Mouse (Mus musculus): ENCODE measurements around the gene Notch4. TPM values are rescaled to one million over a fixed set of nuclear protein-coding genes. Genes with fewer than 3 reads are reported as not detected.

Notch4 gene
- total RNA-seq, 1 experiment, result 14.0 TPM

GRCm38 (mm10) chr17:34593752-34594525 is 29.9 kb downstream of the Notch4 start:
- Histone ChIP-seq H3K36me3 (ENCODE audit: control insufficient read depth, insufficient read depth, low read length, poor library complexity, severe bottlenecking) (peaks cover 19% of the 10 kb centered on the region; the same call in 1 of the 2 replicates), H3K4me3 (ENCODE audit: insufficient read depth in 1 of 2, low read depth in 1 of 2, low read length in 2 of 2, poor library complexity in 1 of 2, severe bottlenecking in 1 of 2) (peak overlapping the region; percentile 39 to 86; a peak in 1 of 4 replicates), H3K9ac (ENCODE audit: insufficient read depth, low read depth, low read length, poor library complexity, severe bottlenecking) (peak overlapping the region; percentile 55; the same call in 1 of the 2 replicates), H3K9me3 (ENCODE audit: control insufficient read depth, insufficient read depth, low read depth, low read length) (no peaks in the 10 kb centered on the region), H3K4me1 (ENCODE audit: control insufficient read depth in 2 of 2, insufficient read depth in 2 of 2, low read length in 2 of 2, poor library complexity in 1 of 2) (peaks cover 13 to 38% of the 10 kb centered on the region in 2 experiments), H3K27ac (ENCODE audit: insufficient read depth, low read depth, low read length, poor library complexity, severe bottlenecking) (no peak overlapping the region)
- in situ Hi-C loops (cut with MboI; ENCODE audit: low sequenced_read_pairs in 2 of 2, unreplicated experiment in 2 of 2), result no loop called here
- DNase-seq (ENCODE audit: low read depth, low spot score), result no peak
- TF ChIP-seq MAFK (IDR thresholded peaks at IDR 0.05; ENCODE audit: insufficient read depth, low read depth, low read length) (no peak), CHD2 (IDR thresholded peaks at IDR 0.05; ENCODE audit: low read depth, low read length) (no peak), ZC3H11A (IDR thresholded peaks at IDR 0.05; ENCODE audit: borderline replicate concordance, low read depth, low read length) (no peak)

- in situ Hi-C loops (cut with MboI; ENCODE audit: low sequenced_read_pairs in 2 of 2, unreplicated experiment in 2 of 2), result no loop called here
- Histone ChIP-seq H3K36me3 (ENCODE audit: control insufficient read depth, insufficient read depth, low read length, poor library complexity, severe bottlenecking) (peaks cover 28% of the 10 kb centered on the region), H3K4me3 (ENCODE audit: insufficient read depth in 1 of 2, low read depth in 1 of 2, low read length in 2 of 2, poor library complexity in 1 of 2, severe bottlenecking in 1 of 2) (no peak overlapping the region), H3K27ac (ENCODE audit: insufficient read depth, low read depth, low read length, poor library complexity, severe bottlenecking) (no peak overlapping the region), H3K9me3 (ENCODE audit: control insufficient read depth, insufficient read depth, low read depth, low read length) (no peaks in the 10 kb centered on the region), H3K4me1 (ENCODE audit: control insufficient read depth in 2 of 2, insufficient read depth in 2 of 2, low read length in 2 of 2, poor library complexity in 1 of 2) (peaks cover 5 to 23% of the 10 kb centered on the region in 2 experiments), H3K9ac (ENCODE audit: insufficient read depth, low read depth, low read length, poor library complexity, severe bottlenecking) (no peak overlapping the region)
- no peak for DNase-seq (ENCODE audit: low read depth, low spot score)
- no peak for TF ChIP-seq CHD2 (IDR thresholded peaks at IDR 0.05; ENCODE audit: low read depth, low read length)
- TF ChIP-seq ZC3H11A (IDR thresholded peaks at IDR 0.05; ENCODE audit: borderline replicate concordance, low read depth, low read length), result no peak
- no peak for TF ChIP-seq HCFC1 (IDR thresholded peaks at IDR 0.05; ENCODE audit: borderline replicate concordance, insufficient read depth, low read length)
- no peak for TF ChIP-seq ZNF384 (IDR thresholded peaks at IDR 0.05; ENCODE audit: low read depth, low read length)
- no peak for TF ChIP-seq MAFK (IDR thresholded peaks at IDR 0.05; ENCODE audit: insufficient read depth, low read depth, low read length)
These were observed 32.0 kb downstream of the Notch4 start for GRCm38 (mm10) chr17:34596098-34596497.

GRCm38 (mm10) chr17:34597566-34598095 is 33.6 kb downstream of the Notch4 start, which contains the start of gene Ager:
TSS of gene Ager (plus strand) at chr17:34597862.
- Histone ChIP-seq H3K4me3 (ENCODE audit: insufficient read depth in 1 of 2, low read depth in 1 of 2, low read length in 2 of 2, poor library complexity in 1 of 2, severe bottlenecking in 1 of 2) (no peak within 1 kb of the TSS), H3K9ac (ENCODE audit: insufficient read depth, low read depth, low read length, poor library complexity, severe bottlenecking) (no peak within 1 kb of the TSS), H3K36me3 (ENCODE audit: control insufficient read depth, insufficient read depth, low read length, poor library complexity, severe bottlenecking) (peaks cover 28% of the 10 kb centered on the region), H3K27ac (ENCODE audit: insufficient read depth, low read depth, low read length, poor library complexity, severe bottlenecking) (no peak within 1 kb of the TSS), H3K9me3 (ENCODE audit: control insufficient read depth, insufficient read depth, low read depth, low read length) (no peaks in the 10 kb centered on the region), H3K4me1 (ENCODE audit: control insufficient read depth in 2 of 2, insufficient read depth in 2 of 2, low read length in 2 of 2, poor library complexity in 1 of 2) (peaks cover 5 to 23% of the 10 kb centered on the region in 2 experiments)
- no peak for DNase-seq (ENCODE audit: low read depth, low spot score)
- in situ Hi-C loops (cut with MboI; ENCODE audit: low sequenced_read_pairs in 2 of 2, unreplicated experiment in 2 of 2), result no loop called here
- TF ChIP-seq CHD2 (IDR thresholded peaks at IDR 0.05; ENCODE audit: low read depth, low read length) (no peak), MAFK (IDR thresholded peaks at IDR 0.05; ENCODE audit: insufficient read depth, low read depth, low read length) (no peak), ZNF384 (IDR thresholded peaks at IDR 0.05; ENCODE audit: low read depth, low read length) (no peak), HCFC1 (IDR thresholded peaks at IDR 0.05; ENCODE audit: borderline replicate concordance, insufficient read depth, low read length) (no peak), ZC3H11A (IDR thresholded peaks at IDR 0.05; ENCODE audit: borderline replicate concordance, low read depth, low read length) (no peak)

DNA sequence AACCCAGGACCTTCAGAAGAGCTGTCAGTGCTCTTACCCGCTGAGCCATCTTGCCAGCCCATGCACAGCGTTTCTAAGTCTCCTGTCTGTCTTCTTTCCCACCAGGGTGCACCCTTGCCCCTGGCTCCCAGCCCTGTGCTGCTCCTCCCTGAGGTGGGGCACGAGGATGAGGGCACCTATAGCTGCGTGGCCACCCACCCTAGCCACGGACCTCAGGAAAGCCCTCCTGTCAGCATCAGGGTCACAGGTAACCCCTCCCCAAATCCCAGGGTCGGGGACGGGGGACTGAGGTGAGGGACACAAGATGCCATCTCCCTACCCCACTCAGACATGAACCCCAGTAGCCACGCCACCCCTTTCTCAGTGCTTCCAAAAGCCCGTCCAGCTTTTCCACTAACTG is 35.8 kb downstream of the Notch4 start:
- Histone ChIP-seq H3K4me1 (ENCODE audit: control insufficient read depth in 2 of 2, insufficient read depth in 2 of 2, low read length in 2 of 2, poor library complexity in 1 of 2) (peaks cover 0 to 12% of the 10 kb centered on the region in 2 experiments; a peak in 2 of 4 replicates), H3K27ac (ENCODE audit: insufficient read depth, low read depth, low read length, poor library complexity, severe bottlenecking) (no peak overlapping the region), H3K4me3 (ENCODE audit: insufficient read depth in 1 of 2, low read depth in 1 of 2, low read length in 2 of 2, poor library complexity in 1 of 2, severe bottlenecking in 1 of 2) (no peak overlapping the region), H3K36me3 (ENCODE audit: control insufficient read depth, insufficient read depth, low read length, poor library complexity, severe bottlenecking) (peaks cover 19% of the 10 kb centered on the region), H3K9ac (ENCODE audit: insufficient read depth, low read depth, low read length, poor library complexity, severe bottlenecking) (no peak overlapping the region), H3K9me3 (ENCODE audit: control insufficient read depth, insufficient read depth, low read depth, low read length) (no peaks in the 10 kb centered on the region)
- DNase-seq (ENCODE audit: low read depth, low spot score), result no peak
- no peak for TF ChIP-seq ZC3H11A (IDR thresholded peaks at IDR 0.05; ENCODE audit: borderline replicate concordance, low read depth, low read length)
- in situ Hi-C loops (cut with MboI; ENCODE audit: low sequenced_read_pairs in 2 of 2, unreplicated experiment in 2 of 2), result no loop called here
